Mouse (Mus musculus) heart, adult 8-10 months (tissue): ENCODE results near the gene Mad2l1bp. TPM values are rescaled to one million over a fixed set of nuclear protein-coding genes. Genes with fewer than 3 reads are reported as not detected.
A peak's percentile ranks its signal among the peaks of the same experiment; 100 is the strongest.

ENCODE experiments used
- DNase-seq: peaks from one replicate; pipeline ENCODE4 v3.0.0; 2022; ENCODE audit warnings: low spot score
- total RNA-seq, 4 experiments: library from RNA; stranded (reverse); gene quantifications; 2 replicates each; pipeline ENCODE4 v1.2.4; 2022

The Mad2l1bp gene
- 10 to 100 TPM; 19.2 to 27.4 (median 21.6) TPM for total RNA-seq

DNA sequence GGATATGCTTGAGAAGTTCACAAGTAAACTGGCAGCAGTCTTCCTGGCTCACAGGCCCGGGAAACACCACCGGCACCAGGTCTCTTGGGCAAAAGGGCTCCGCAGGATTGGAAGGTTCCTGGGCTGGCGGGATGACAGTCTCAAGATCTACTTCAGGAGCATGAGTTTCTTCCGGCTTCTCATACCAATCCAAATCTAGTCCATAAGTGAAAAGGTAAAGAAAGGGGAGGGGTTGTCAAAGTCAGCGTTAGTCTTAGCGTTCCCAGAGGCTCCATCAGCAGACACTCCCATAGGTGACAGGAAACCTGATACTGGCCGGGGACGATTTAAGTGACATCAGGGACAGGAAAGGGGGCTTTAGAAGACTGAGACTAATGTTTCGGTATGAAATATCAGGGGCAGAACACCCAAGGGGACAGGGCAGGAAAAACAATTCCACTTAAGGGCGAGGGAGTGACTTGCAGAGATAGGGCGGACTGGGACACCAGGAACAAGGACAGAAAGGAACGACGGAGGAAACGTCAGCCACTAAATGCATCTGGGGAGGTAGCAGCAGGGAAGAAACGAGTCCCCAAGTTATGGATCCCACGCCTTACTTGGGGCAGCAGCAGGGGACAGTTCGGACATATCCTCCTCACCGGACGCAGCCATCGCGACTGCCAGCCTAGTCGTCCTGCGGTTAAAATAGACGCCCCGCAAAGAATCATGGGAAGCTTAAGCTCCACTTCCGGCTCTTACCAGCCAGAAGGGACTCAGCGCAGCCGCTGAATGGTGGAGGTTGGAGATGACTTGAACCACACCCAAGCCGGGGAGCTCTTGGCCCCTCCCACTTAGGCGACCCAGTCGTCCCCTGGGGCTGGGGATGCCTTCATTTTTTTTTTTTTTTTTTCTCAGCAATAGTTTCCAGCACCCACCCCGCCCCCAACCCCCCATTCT is at the start of gene Mad2l1bp:
Gene Mad2l1bp, minus strand, starts transcription at position 707 of the 936 bp plus-strand sequence.
- DNase-seq: peak; percentile 95

DNA sequence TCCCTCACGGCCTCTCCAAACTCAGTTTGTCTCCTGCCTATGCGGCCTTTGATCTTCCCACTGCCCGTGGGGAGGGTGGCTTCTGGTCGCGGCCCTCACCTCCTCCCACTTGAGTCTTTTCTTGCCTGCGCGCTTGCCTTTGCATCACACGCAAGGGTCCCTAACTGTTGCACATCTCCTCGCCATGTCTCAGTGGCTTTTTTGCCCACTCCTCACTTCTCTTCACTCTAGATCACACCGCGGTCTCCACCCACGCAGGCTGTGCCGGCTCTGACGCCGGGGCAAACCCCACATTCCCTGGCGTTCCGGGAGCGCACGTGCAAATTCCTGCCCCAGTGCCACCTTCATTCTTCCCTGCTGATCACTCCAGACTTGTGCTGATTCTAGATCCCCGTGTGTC is 49.7 kb upstream of the Mad2l1bp start:
- peak; percentile 16 for DNase-seq

DNA sequence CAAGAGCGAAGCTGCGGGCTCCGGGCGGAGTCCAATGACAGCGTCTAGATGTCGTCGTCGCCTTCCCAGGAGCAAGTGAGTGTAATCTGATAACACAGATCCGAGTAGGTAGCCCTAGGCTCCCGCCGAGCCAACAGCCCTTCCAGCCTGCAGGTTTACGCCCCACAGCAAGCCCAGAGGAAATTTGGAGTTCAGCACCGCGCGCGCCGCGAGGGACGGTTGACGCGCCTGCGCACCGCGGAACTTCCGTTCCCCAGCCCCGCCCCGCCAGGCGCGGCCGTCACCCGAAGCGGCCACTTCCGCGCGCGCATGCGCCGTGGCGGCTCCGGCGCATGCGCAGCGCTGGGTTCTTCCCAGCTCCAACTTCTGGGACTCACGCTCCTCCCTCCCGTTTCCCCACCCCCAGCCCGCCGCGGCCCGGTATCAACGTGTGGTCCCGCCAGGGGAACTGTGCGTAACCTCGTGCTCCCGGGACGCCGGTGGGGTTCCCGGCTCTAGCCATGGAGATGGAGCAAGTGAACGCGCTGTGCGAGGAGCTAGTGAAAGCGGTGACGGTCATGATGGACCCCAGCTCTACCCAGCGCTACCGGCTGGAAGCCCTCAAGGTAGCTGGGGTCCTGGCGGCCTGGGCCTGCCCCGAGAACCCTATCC is 49.2 kb upstream of the Mad2l1bp start, which contains the start of the genes Polh and Xpo5:
Gene Polh, minus strand, starts transcription at position 225 of the 651 bp plus-strand sequence.
Gene Xpo5, plus strand, starts transcription at position 362 of the 651 bp plus-strand sequence.
- DNase-seq: peak; percentile 88

DNA sequence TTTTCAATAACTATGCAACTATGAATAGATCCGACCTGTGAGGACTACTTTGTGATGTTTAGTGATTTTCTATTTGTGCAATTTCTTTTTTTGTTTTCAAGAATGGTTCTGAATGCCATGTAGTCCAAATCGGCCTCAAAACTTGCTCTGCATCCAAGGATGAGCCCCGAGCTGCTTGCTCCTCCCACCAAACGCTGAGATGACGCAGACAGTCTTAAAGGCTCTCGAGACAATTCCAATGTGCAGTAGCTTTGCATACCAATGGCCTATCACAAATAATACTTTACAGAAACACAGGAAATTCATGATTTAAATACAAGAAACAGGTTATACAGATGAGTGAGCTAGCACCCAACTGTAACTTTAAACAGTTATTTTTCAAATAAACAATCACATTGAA is 47.8 kb upstream of the Mad2l1bp start:
- DNase-seq: no peak

DNA sequence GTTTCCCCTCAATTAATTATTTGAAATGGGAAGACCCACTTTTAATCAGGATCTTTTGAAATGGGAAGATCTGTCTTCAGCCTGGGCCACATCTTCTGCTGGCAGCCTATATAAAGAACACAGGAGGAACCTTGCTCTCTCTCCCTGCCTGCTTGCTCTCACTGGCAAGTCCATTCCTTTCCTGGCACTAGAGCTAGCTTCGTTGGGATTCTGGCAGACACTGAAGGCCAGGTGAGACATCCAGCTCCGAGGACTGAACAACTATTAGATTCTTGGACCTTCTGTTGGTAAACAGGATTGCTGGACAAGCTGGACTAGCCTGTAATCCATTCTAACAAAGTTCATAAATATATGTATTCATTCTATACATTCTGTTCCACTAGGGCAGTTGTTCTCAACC is 35.5 kb upstream of the Mad2l1bp start:
- DNase-seq: no peak

DNA sequence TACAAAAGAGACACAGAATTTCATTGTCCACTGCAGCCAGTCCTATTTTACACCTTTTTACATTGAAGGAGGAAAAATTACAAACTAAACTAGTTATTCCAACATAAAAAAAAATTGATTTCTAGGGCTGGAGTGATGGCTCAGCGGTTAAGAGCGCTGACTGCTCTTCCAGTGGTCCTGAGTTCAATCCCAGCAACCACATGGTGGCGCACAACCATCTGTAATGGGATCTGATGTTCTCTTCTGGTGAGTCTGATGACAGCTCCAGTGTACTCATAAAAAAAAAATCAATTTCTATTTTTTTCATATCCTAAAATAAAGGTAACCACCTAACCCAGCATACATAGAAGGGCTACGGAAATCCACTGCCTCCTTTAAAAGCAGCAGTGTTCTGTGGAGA is 28.9 kb upstream of the Mad2l1bp start:
- no peak for DNase-seq

DNA sequence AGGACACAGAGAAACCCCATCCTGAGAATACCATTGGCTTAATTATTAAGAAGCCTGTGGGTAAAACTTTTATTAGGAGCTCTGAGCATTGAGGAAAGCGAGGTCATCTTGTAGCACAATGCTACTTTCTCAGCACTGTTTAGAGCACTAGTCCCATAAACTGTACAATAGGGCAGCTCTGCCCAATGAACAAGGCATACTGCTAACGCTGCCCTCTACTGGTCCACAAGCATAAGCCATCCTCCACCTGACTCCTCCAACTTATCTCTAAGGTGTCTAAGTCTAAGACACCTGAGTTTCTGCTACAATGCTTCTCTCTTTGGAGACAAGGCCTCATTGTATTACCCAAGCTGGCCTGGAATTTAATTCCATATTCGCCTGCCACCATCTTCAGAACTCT is 17.2 kb upstream of the Mad2l1bp start:
- no peak for DNase-seq

DNA sequence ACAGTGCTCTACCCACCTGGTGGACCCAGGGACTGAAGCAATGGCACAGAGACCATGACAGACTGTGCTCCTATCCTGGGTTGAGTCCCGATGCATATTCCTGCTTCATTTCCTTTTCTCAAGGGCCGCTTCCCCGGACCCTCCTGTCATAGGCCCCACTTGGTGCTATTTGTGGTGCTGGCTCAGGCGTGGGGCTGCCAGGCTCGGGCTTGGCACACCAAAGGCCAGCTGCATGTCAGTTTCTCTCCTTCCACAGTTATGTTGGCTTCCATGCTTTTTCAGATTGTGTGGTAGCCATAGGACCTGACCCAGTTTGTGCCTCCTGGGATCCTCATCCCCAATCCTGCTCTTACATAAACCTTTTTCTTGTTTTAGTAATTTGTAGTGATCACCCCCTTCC is 15.4 kb upstream of the Mad2l1bp start:
- DNase-seq: no peak

DNA sequence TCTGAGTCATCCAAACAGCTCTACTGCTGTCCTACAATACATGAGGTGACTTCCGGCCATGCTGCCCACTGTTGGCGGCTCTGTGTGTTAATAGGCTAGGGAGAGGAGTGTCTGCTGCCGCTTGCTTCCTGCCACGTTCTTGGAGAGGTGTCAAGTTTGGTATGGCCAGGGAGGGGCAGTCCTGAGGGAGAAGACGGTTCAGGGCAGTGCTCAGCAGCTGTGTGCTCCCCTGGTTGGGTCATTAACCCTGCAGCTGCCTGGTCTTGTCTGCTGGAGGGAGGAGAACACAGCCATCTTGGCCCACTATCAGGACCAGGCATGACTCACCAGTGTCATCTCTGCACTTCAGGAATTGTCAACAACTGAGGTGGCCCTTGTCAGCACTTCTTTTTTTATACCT is 15.0 kb upstream of the Mad2l1bp start:
- no peak for DNase-seq

DNA sequence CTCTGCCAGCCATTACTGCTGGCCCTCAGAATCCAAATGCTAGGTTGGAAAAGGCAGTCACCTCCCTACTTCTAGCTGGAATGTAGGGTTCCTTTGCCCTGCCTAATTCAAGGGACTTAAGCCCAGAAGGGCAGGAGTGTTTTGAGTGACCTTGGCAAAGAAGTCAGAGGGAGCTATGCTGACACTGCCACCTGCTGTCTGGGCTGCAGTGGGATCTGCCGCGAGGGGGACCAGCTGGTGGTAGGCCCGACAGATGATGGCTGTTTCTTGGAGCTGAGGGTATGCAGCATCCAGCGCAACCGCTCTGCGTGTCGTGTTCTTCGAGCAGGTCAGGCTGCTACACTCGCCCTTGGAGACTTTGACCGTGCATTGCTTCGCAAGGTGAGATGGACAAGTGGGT is 13.7 kb upstream of the Mad2l1bp start:
- no peak for DNase-seq

DNA sequence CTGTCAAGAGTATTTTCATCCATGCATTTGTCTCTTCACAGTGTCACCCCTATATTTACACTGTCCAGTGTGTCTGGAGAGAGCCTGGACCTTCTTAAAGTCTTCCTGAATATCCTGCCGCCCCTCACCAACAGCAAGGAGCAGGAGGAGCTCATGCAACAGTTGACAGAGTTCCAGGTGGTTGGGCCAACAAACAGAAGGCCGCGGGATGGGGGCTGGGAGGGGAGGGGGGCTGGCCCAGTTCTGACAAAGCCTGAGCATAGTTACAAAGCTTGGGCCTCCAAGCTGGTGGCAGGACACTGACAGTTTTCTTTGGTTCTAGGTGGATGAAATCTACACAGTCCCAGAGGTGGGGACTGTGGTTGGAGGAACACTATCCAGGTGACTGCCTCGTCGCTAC is 12.9 kb upstream of the Mad2l1bp start:
- DNase-seq: no peak

DNA sequence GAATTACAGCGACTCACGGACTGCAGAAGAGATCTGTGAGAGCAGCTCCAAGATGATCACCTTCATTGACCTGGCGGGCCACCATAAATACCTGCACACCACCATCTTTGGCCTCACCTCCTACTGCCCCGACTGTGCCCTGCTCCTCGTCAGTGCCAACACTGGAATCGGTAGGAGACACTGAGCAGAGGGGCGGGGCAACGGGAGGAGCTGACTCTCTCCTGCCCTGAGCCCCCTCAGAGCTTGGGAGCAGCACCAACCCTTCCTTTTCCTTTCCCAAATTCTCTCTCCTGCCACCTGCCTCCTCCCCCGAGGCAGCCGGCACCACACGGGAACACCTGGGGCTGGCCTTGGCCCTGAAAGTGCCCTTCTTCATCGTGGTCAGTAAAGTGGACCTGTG is 12.1 kb upstream of the Mad2l1bp start:
- DNase-seq: no peak

DNA sequence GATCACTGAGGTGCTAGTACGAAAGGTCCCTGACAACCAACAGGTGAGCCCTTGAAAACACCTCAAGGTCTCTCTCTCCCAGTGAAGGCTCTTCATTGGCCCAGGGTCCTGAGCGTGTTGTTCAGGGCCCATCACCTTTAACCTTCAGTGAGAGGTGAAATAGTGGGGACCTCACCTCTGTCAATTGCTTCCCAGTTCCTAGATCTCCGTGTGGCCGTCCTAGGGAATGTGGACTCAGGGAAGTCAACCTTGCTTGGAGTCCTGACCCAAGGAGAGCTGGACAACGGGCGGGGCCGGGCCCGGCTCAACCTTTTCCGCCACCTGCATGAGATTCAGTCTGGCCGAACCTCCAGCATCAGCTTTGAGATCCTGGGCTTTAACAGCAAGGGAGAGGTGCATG is 11.4 kb upstream of the Mad2l1bp start:
- no peak for DNase-seq

DNA sequence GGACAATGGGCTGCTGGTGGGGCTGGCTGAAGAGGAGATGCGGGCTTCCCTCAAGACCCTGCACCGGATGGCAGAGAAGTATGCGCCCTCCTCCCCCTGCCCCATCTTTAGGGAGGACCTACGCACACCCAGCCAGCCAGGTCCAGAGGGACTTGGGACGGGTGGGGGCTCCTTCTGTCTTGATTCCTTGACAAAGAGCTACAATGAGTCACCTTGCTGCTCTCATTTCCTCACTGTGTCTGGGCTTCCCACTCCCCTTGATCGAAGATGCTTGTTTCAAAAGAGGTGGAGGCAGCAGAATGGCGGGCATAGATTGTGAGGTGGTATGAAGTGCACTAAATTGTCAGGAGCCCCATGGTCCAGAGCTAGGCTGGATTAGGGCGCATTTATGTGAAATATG is 10.9 kb upstream of the Mad2l1bp start:
- no peak for DNase-seq

DNA sequence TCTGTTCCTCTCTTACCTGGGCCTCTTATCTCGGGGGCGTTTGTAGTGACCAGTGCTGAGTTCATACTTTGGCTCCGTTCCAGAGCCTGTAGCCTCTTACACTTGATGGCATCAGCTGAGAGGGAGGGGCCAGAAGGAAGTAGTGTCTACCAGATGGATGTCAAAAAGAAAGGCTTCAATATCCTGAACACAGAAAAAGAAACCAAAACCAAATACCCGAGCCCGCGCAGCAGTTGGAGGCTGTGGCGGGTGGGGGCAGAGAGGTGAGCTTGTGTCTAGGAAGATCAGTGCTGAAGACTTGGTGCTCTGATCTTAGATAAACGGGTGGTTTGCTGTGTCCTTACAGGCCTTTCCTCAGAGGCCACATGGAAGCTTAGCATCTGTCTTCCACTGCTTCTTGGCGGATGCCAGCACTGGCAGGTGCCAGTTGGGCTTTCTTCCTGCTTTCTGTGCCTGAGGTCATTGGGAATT is 9.6 kb upstream of the Mad2l1bp start:
- peak; percentile 28 for DNase-seq

DNA sequence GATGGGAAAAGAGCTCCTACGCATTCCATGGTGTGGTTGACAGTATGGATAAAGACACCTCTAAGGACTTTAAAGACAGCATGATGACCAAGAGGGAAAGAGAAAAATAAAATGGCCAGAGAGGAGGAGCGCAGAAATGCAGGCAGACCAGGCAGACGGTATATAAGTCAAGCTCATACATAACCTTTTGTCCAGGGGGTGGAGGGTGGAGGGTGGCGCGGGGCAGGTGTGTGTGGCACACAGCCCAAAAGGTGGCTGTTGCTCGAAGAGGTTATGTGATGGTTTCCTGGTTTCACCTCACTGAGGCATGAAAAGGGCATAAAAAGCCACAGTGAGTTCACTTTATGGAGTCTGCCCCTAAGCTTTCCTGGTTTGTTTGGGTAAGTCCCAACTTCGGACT is 9.2 kb upstream of the Mad2l1bp start:
- no peak for DNase-seq

DNA sequence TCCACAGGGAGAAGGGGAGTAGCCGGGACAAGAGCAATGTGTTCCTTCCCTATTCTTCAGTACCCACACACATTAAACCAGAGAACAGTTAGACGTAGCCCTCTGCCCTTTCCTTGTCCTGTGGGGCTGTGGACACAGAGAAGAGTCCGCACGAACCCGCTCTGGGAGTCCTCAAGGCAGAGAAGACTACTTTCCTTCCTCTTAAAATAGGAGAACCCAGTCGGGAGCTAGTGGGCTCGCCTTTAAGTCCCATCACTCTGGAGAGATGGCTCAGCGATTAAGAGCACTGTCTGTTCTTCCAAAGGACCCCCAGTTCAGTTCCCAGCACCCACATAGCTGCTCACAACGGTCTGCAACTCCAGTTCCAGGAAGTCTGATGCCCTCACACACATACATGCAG is 8.4 kb upstream of the Mad2l1bp start:
- DNase-seq: no peak

DNA sequence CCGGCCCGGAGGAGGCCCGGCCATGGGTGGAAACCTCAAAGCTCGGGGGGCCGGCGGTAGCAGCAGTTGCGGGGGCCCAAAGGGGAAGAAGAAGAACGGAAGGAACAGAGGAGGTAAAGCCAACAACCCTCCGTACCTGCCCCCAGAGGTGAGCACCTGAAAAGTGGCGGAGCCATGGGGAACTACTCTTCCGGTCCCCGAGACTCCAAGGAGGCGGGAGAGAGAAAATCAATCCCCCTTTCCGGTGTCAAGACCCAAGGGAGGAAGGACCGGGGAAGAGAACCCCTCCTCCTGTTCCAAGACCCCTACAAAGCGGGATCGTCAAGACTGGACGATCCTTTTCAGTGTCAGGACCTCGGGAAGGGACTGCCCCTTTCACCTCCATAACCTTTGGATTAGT is 7.8 kb upstream of the Mad2l1bp start:
- peak; percentile 28 for DNase-seq

DNA sequence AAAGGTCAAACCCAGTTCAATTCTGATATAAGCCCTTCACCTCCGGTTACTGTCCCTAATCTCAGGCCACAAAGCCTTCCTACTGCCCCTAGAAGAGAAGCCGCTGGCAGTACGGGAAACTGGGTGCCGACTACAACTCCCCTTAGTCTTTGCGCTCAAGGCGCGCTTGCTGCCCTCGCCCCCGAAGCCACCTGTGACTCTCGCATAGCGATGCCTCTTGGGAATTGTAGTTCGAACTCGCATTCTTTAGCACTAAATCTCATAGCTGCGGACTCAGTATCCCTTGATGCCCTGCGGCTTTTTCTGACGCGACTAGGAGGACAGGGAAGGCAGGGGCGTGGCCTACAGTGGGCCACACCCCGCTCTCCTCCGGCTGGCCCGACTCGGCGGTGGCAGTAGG is 7.3 kb upstream of the Mad2l1bp start, which contains the start of gene Gtpbp2:
Gene Gtpbp2, plus strand, starts transcription at position 347 of the 400 bp plus-strand sequence.
- peak; percentile 99 for DNase-seq

DNA sequence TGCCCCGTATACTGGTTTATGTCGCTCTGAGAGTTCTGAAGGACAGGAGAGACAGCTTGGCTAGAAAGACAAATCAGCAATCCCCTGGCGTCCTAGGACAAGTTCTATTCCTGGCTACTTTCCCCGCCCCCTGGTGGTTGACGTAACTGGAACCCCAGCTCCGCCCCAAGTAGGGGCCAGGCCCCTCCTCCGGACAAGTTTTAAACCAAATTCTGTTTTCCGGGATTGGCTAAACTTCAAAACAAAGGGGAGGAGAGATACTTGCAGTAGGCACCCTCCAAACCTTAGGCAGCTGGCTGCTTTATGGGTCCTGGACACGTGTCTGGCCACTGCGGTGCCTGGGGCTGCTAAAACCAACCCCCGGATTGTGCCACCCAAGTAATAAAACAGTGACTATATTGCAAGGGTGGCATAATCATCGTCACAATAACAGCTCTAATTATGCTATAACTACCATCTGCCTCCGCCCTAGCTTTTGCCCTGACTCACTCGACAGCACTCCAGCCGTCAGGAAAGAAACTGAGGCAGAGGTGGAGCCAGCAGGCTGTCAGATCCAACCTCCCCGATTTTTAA is 6.8 kb upstream of the Mad2l1bp start:
- peak; percentile 97 for DNase-seq

DNA sequence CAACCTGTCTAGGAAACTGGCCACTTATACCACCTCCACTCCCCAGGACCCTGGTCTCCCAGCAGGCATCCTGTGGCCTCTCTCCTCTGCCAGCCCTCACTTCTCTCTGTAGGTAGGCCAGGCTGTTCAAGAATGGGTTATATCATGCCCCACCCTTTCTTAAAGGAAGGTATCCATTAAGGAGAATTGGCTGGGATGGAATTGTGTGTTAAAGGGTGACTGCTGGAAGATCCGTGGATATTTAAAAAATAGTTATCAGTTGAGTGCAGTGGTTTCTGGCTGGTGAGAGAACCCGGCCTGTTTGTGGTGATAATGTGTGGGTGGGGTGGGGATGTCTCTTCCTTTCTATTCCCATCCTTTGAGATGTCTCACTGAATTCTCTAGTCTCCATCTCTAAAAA is 5.9 kb upstream of the Mad2l1bp start:
- DNase-seq: no peak

DNA sequence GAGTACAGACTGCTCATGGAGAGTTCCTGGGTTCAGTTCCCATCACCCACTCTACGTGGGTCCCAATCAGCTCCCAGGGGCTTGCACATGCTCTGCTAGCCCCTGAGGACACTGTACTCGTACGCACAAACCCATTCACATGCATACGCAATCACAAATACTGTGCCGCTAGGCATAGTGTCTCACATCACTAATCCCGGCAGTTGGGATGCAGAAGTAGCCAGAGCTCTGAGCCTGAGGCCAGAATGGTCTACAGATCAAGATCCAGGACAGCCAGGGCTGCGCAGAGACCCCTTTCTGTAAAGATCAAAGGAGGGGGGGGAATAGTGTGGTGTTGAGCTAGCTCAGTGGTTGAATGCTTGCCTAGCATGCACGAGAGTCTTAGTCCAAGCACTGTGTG is 3.8 kb upstream of the Mad2l1bp start:
- DNase-seq: no peak
